Mouse (Mus musculus) kidney, postnatal 36 days (tissue): ENCODE data around the gene Mettl24.
A peak's percentile ranks its signal among the peaks of the same experiment; 100 is the strongest.

ENCODE experiments used
- DNase-seq, 2 experiments: peaks; one replicate each; pipeline ENCODE4 v3.0.0; 2021 to 2022; ENCODE audit warnings: mixed read lengths in 2 of 2

Mettl24 gene

GRCm38 (mm10) chr10:40685641-40686040 lies 2.6 kb downstream of the Mettl24 start:
- DNase-seq, result no peak

- no peak for DNase-seq
These were observed 3.9 kb downstream of the Mettl24 start for GRCm38 (mm10) chr10:40686976-40687375.

DNA sequence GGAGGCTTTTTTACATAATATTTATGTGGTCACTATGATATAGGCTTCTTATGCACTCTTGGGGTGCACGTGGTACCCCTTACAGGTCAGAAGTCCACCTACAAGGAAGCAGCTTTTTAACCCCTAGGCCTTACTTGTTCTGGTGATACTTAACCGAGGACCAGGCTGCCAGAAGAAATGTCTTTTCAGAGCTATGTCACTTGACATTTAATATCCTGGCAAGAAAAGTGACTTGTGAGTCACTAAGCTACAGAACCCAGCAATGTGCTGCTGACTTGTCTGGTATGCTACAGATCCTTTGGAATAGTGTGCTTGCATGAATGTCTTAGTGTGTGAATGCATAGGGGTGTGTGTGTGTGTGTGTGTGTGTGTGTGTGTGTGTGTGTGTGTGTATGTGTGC lies 4.3 kb downstream of the Mettl24 start:
- no peak for DNase-seq

- DNase-seq, result no peak
These were observed 5.2 kb downstream of the Mettl24 start for GRCm38 (mm10) chr10:40688266-40688665.

DNA sequence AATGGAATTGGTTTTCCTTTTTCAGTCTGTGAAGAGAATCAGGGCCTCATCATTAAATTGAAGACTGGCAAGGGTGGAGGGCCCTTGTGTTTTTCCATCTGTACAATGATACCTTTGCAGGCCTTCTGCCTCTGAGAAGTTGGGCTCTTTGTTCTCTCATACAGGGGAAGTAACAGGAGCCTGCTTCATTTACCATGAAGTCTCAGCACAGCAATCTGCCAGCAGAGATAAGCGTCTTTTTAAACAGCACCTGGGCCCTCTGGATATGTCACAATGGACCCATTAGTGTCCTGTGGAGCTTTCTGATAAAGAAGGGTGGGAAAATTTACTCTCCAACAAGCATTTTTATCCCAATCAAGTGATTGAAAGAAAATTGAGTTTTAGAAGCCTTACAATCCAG lies 5.8 kb downstream of the Mettl24 start:
- DNase-seq, result no peak

- no peak for DNase-seq
These were observed 15.6 kb downstream of the Mettl24 start for GRCm38 (mm10) chr10:40698652-40699051.

DNA sequence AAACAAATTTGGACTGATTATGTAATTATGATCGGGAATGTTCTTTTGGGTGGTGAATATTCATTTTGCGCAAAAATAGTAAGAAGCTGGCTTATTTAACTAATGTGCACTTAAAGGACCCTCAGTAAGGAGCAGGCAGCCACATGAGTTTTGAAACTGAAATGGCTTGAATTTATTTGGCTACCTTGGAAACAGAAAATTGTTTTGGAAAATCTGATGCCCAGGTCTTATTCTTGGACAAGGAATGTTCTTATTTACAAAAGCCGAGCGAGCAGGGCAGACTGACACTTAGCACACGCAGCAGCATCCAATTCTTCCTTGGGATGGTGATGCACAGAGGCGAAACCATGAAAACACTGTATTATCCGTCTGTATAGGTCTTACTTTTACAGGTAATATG lies 28.0 kb downstream of the Mettl24 start:
- no peak for DNase-seq

DNA sequence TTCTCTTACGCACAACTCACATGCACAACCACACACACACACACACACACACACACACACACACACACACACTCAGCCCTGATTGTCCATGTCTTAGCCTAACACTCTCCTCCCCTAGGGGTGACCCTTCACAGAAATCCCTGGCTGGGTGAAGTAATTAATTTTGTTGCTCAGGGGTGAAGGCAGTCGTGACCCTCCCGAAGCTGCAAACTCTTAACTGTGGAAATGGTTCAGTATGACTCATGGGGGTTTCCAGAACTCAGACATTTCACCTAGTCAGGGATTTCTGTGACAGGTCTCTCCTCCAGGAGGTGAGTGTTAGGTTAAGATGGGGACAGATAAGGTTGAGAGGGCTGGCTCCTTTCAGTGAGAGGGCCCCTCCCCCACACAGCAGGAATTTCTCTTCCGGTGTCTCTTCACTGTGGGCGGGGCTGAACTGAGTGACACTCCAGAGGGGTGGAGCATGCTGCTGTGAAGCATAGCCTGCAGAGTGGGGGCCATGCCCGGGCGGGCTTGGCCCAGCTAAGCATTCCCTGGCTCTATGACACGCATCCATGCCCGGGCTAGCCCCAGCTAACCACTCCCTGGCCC lies 30.0 kb downstream of the Mettl24 start:
- peak in 1 of 2 experiments; percentile 58 for DNase-seq

DNA sequence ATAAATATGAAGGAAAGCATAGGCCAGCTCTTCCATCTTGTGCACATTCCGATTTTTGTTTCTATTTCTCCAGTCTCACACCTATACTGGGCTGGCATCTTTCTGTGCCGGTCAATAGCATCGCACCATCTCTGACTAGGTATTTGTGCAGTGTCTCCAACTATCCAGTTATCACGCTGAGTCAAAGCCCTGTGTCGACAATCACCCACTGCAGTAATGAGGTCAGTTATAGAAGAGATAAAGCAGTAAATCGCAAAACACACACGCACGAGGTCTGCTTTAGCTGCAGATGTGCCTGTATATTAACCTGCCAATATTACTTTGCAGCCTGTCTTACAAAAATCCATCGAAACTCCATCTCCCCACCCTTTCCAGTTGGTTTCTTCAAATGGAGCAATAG lies 30.7 kb downstream of the Mettl24 start:
- no peak for DNase-seq

DNA sequence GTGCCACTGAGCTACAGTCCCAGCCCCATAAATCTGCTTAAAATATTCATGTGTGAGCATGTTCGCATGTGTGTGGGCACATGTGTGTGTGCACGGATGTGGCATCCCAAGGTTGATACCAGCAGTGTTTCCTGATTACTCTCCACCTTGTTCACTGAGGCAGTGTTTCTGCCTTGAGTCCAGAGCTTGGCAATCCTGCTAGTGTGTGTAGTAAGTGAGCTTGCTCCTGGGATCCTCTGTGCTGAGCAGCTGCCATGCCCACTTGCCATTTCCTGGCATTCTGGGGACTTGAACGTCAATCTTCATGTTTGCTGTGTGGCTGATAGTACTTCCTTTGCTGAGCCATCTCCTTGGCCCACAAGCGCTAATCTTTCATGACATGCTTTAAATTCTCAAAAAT lies 32.1 kb downstream of the Mettl24 start:
- DNase-seq, result no peak

DNA sequence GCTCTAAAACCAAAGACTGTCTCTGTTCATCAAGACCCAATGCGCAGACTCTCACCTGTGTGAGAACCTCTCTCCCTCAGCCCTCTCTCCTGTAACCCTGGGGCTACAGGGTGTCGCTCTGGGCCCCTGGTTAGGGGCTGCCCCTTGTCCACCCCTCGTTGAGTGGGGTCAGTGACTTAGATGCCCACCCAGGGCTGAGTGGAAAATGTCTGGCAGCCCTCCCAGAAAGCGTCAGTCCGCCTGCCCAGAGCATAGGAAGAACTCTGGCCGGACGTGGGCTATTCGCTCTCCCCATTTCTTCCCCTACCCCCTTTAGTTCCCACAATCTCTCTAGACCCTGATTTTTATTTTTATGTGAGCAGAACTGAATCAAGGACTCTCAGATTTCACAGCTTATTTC lies 33.2 kb downstream of the Mettl24 start:
- no peak for DNase-seq

DNA sequence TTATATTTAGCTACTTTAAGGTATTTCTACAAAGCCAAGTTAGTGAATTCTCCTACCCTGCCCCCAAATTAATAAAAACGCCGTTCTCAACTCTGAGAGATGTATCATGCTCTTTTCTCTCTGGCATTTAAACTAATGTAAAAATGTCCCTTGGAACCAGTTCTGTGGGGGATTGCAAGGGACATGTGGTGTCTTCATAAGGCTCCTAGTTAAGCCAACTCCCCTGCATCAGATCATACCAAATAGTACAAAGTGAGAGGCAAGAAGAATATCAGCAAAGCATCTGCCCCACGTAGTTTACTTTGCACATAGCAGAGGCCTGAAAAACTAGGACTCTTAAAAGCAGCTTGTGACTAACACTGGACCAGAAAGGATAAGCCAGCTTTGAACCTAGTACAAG lies 33.6 kb downstream of the Mettl24 start:
- DNase-seq, result no peak

DNA sequence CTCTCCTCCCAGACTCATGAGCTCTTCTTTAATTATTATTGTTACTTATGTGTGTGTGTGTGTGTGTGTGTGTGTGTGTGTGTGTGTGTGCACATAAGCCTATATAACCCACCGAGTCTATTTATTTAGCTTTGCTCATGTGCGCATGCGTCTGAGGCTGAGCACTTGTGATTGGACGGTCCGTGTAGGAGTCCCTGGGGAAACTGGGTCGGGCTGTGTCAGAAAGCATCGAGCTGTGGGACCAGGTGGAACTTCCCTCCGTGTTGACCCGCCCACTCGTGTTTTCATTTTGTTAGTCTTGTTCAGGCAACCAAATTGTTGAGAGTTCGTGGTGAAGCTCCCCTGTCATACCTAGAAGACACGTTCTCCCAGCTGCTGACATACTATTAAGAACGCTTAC lies 35.3 kb downstream of the Mettl24 start:
- no peak for DNase-seq

DNA sequence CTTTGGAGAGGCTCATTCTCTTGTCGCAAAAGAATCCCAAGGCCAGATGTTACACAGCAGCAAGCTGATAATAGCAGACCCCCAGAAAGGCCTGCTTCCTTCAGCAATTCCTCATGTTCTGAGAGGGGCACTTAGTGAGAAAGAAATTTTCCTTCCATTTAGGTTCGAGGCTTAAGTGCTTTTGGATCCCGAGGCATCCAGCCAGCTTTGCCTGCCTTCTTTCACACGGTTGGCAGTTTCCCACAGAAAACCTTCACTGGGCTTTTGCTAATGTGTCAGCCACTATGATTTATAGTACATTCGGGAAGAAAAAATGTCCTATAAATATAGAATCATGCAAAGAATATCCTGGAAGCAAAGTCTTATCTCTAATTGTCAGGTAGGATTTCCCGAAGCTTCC lies 36.0 kb downstream of the Mettl24 start:
- DNase-seq, result peak in 1 of 2 experiments; percentile 26

DNA sequence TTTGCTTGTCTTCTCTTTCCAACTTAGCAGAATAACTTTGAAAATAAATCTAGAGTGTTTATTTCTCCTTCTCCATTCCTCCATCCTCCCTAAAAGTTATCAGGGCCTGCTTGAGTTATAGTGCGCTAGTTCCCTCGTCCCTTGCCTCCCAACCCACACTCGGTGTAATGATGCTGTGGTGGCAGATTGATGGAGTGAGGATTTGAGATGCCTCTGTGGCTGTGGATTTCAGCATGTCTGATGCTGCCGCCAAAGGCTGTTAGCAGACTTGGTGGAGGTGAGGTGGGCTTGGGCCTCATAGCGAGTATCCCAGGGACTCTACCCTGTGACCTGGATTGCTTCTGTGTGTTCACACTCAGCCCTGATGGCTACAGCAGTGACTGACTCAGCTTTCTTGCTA lies 37.8 kb downstream of the Mettl24 start:
- no peak for DNase-seq

DNA sequence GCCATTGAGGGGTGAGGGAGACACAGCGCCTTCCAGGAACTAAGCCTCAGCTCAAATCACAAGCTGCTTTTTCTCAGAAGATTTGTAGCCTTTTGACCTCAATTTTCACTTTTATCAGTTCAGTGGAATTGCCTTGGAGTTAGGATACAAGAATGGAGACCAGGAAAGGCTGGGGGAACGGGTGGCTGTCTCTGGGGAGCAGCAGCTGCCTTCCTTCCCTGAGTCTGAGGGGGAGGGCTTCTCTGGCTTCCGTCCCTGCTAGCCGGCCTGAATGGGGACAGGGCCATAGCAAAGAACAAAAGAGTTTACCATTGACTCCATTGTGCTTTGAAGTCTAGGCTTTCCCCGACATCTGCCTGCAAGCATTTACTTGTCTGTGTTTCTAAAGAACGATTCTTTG lies 41.3 kb downstream of the Mettl24 start:
- DNase-seq, result peak in 1 of 2 experiments; percentile 27

DNA sequence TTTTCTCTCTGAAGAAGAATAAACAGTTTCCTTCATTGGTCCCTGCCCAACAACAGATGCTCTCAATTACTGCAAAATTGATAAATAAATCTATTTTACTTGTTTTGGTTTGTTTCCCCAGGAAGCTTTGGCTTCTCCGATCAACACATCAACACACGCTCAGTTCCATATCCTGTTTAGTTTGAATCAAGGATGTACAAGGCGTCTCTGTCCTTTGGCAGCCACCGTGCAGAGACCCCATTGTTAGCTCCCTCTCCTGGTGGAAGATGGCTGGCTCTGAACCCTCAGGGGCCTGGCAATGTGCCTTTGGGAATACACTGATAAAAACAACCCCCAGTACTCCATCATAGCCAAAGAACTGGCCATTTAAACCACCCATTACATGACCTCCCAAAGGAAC lies 42.0 kb downstream of the Mettl24 start:
- DNase-seq, result peak in 1 of 2 experiments; percentile 37

- DNase-seq, result no peak
These were observed 42.4 kb downstream of the Mettl24 start for GRCm38 (mm10) chr10:40725471-40725870.

DNA sequence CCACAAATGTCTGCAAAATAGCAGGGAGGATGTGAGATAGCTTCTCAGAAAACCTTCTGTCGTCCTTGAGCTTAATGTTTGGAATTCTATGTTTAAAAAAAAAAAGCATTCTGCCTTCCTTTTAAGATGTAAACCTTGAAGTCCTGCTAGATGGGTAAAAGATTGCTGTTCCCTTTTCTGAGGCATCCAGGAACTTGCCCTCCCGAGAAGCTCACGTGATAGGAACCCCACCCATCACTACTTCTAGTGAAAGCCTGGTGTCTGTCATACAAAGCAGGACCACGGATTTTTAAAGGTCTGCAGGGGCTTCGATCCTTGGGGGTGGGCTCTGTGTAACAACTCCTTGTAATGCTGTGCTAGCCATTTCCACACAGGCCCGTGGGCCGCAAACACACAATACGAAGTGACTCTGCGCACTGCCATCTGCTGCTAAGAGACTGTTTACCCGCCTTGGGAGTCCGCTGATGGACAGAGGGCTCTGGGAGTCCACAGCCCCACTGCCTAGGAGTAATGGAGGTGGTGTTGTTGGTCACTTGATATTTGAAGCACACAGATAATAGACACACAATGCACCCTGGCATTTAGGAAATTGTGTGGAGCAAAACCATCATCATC lies 43.3 kb downstream of the Mettl24 start:
- no peak for DNase-seq

DNA sequence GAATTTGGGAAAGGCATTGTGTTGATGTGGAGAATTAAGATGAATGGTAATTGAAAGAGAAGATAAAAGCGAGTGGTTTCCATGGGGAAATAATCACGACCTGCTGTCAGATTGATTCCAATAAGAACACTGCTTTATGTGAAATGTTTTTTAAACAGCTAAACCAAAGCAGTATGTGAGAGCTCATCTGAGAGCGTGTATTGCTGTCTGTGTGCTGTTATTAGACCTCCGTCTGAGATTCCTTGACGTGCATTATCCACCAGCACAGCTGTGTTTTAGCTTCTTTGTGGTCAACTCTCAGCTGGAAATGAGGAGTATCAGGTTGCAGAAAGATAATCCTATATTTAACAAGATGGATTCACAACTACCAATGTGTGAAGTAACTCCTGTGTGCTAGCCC lies 43.9 kb downstream of the Mettl24 start:
- DNase-seq, result no peak

DNA sequence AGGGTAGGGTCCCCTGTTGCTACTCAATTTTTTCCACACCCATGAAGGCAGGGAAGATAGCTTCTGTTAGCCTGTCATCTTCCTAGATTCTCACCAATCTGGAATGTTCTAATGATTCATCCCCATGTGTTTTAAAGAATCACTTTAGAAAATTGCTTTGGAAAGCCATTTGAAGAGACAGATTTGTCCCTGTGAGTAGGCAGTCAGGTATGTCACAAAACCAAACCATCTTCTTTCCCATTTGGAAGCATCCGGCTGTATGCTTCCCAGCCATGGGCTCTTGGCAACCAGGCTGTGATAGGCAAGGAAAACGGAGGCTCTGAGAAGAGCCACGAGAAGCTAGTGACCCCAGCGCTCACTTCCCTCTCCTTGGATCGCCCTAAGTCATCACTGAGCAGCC lies 47.1 kb downstream of the Mettl24 start:
- DNase-seq, result no peak

DNA sequence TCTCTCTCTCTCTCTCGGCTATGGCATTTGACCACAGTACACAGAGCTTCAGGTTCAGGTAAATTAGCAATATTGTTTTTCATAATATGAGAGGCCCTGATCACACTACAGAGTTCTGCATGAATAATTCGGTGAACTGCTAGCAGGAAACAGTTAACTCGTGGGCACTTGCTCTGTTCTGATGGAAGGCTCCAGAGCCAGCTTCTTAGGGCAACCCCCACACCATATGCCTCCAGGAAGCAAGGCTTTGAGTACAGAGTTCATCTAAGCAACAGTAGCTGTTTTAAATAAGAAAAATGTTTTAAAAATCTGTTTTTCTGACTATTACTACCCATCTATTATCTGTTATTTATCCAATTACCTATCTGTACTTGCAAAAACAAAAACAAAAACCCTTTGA lies 50.2 kb downstream of the Mettl24 start:
- DNase-seq, result no peak

DNA sequence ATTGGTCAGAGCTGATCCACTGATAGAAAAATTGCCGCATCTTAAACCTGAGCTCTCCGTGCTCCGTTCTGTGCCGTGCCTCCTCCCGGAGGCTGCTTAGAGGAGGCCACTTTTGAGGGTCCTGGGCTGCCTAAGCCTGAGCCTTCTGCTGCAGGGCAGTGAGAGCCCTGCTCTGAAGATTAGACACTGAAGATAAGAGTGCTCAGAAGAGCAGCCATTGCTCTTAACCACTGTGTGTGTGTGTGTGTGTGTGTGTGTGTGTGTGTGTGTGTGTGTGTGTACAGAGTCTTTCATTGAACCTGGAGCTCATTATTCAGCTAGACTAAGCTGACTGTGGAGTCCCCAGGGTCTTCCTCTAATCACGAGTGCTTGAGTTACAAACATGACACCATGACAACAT lies 53.1 kb downstream of the Mettl24 start:
- no peak for DNase-seq

DNA sequence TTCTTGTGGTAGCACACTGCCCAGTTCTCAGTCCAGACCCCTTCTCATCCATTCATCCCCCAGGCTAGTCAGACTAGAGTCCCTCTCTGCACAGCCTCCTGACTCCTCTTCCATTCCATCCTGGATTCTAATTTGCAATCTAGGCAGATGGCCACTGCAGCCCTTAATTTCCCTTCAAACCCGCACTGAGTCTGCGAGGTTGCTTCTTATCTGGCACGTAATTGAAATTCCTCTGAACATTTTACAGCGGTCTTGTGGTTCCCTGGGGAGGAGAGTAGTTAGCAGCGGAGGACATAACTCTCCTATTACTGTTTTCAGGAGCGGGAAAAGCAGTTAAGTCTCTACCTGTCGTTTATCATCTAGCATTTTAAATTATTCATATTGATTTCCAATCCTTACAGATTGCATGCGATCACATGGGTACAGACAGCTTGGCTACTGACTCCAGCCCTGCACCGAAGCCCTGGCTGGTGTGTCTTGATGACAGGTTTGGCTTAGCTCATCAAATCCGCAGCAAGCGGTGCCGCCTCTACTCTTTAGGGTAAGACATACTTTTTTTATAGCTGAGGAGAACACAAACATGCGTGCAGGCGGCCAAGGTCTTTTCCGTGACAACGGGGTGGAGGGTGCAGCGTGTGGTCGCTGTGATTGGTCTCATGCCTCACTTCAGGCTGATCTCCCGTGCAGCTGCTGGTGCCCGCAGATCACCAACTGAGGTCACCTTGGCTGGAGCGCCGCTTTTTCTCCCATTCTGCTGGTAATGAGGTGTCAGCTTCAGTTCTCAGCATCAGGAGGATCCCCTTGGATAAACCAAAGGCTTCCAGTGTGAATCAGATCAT lies 54.4 kb downstream of the Mettl24 start:
- no peak for DNase-seq
